Mouse (Mus musculus): Measurements from ENCODE around the gene Zrsr1. TPM values are rescaled to one million over a fixed set of nuclear protein-coding genes. Genes with fewer than 3 reads are reported as not detected.

The Zrsr1 gene
- polyA plus RNA-seq, 1 experiment from 2014 or later, result 4.5 TPM

DNA sequence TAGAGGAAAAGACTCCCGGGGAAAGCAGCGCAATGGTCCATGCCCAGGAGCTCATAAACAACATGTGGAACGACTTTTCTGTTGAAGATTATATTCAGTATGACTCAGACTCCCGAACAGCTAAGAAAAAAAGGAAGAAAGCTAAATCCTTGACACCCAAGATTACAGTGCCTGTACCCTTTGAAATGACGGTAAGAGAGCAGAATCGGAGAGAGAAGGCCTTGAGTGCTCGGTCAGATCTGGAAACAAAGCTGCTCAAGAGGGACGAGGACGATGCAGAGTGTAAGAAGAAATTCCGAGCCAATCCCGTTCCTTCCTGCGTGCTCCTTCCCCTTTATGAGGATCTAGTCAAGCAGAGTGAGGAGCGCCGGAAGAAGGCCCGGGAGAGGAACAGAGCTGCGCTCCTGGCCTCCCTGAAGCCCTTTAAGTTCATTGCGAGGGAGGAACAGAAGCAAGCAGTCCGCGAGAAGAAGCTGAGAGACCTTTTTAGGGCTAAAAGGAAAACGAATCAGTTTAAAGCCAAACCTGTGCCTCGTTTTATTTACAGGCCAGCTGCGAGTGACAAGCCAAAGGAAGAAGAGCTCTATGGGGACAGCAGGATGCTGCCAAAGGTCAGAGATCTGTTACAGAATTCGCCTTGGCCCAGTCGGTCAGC lies 48.4 kb downstream of the Zrsr1 start:
- H3K27ac ChIP-seq (replicated peaks), result no peak overlapping the region
- H3K4me1 ChIP-seq, result no peaks in the 10 kb centered on the region
- no peaks in the 10 kb centered on the region for H3K36me3 ChIP-seq
- no peaks in the 10 kb centered on the region for H3K9me3 ChIP-seq
- H3K9ac ChIP-seq (replicated peaks), result no peak overlapping the region
- no peak overlapping the region for H3K4me3 ChIP-seq
- H3K4me2 ChIP-seq (replicated peaks), result no peak overlapping the region
- 66% methylated on average over 24 of the region's 24 CpGs for WGBS
- H3K27me3 ChIP-seq, result no peaks in the 10 kb centered on the region
- ATAC-seq (ENCODE audit: low FRiP score, low read depth), result no peak

DNA sequence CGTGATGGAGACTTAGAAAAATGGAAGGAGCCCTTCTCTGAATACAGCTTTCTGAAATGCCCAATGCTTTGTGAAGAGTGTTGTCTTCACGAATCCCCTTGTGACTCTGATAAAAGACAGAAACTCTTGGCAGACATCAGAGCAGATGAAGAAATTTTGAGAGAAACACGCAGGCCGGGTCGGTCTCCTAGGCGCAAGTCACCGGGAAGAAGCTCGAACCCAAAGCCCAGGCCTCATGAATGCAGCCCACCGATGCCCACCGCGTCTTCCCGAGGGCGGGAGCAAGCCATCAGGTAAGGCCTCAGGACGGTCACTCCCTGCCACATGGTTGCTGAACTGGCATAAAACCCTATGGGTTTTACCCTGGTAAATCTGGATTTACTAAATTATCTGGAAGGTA lies 49.0 kb downstream of the Zrsr1 start:
- H3K4me1 ChIP-seq, result no peaks in the 10 kb centered on the region
- H3K27ac ChIP-seq (replicated peaks), result no peak overlapping the region
- ATAC-seq (ENCODE audit: low FRiP score, low read depth), result no peak
- H3K36me3 ChIP-seq, result no peaks in the 10 kb centered on the region
- no peaks in the 10 kb centered on the region for H3K27me3 ChIP-seq
- WGBS, result 91% methylated on average over 14 of the region's 14 CpGs
- no peak overlapping the region for H3K9ac ChIP-seq (replicated peaks)
- no peak overlapping the region for H3K4me2 ChIP-seq (replicated peaks)
- H3K4me3 ChIP-seq, result no peak overlapping the region
- H3K9me3 ChIP-seq, result no peaks in the 10 kb centered on the region

DNA sequence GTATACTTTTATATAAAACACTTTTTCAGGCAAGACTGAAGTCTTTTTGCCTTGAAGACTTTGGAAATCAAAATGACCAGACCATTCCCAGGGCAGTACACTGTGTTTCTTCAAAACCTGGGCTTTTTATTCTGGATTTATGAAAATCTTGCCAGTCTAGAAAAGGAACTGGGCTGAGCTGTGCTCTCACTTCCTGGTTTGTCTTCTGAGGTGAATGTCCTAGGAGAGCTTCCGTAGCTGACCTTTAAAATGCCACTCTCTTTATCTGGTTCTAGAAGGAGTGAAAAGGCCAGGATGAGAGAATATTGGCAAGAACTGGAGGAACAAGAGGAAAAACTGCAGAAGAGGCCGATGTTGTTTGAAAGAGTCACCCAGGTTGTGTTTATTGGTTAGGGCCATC lies 51.4 kb downstream of the Zrsr1 start:
- no peak for ATAC-seq (ENCODE audit: low FRiP score, low read depth)
- Histone ChIP-seq H3K27ac (replicated peaks) (no peak overlapping the region), H3K4me2 (replicated peaks) (no peak overlapping the region), H3K27me3 (no peaks in the 10 kb centered on the region), H3K4me1 (no peaks in the 10 kb centered on the region), H3K9me3 (no peaks in the 10 kb centered on the region), H3K36me3 (no peaks in the 10 kb centered on the region), H3K4me3 (no peak overlapping the region), H3K9ac (replicated peaks) (no peak overlapping the region)
- 91% methylated on average over 2 of the region's 2 CpGs for WGBS

DNA sequence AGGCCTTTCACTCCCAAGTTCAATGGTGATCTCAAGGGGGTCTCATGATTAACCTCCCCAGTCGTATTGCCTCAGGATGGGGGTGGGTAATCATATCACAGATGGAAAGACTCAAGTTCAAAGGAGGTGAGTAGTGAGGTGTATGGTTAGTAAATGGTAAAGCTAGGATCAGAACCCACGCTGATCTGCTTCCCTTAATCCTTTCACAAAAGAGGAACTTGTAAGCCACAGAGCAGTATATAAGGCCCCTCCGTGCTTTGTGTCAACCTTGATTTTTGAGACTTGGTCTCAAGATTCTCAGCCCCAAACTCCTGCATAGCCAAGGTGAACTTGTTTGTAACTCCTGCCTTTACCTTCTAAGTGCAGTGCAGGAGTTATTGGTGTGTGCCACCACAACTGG lies 52.4 kb downstream of the Zrsr1 start:
- no peaks in the 10 kb centered on the region for H3K36me3 ChIP-seq
- H3K4me1 ChIP-seq, result no peaks in the 10 kb centered on the region
- WGBS, result 60% methylated on average over 3 of the region's 3 CpGs
- no peak for ATAC-seq (ENCODE audit: low FRiP score, low read depth)
- no peaks in the 10 kb centered on the region for H3K9me3 ChIP-seq
- no peak overlapping the region for H3K4me3 ChIP-seq
- H3K27ac ChIP-seq (replicated peaks), result no peak overlapping the region
- H3K4me2 ChIP-seq (replicated peaks), result no peak overlapping the region
- H3K9ac ChIP-seq (replicated peaks), result no peak overlapping the region
- no peaks in the 10 kb centered on the region for H3K27me3 ChIP-seq

Other genes starting within 250 kb of the Zrsr1 start
- 1.9 and 2.6 TPM in 2 replicates for gene B3gnt2, start 111.0 kb upstream of the Zrsr1 start, polyA plus RNA-seq (2016; fragmentation: Nextera tagmentation; extraction: Ambion mirVana)
- gene Gm28048, start 10.1 kb downstream of the Zrsr1 start, polyA plus RNA-seq (2016; fragmentation: Nextera tagmentation; extraction: Ambion mirVana), result 4.9 and 5.9 TPM in 2 replicates
- 333 and 349 TPM in 2 replicates for gene Commd1, start 10.4 kb downstream of the Zrsr1 start, polyA plus RNA-seq (2016; fragmentation: Nextera tagmentation; extraction: Ambion mirVana)
- 350 and 378 TPM in 2 replicates for gene Cct4, start 18.5 kb downstream of the Zrsr1 start, polyA plus RNA-seq (2016; fragmentation: Nextera tagmentation; extraction: Ambion mirVana)
- gene Fam161a, start 35.5 kb downstream of the Zrsr1 start, polyA plus RNA-seq (2016; fragmentation: Nextera tagmentation; extraction: Ambion mirVana), result 4.6 and 4.7 TPM in 2 replicates

Data from midbrain, embryonic 12.5 days (tissue).